Mouse (Mus musculus) midbrain, embryonic 11.5 days (tissue): ENCODE data around the gene Celf2. TPM values are rescaled to one million over a fixed set of nuclear protein-coding genes. Genes with fewer than 3 reads are reported as not detected.

Source experiments
- ATAC-seq: fragments of 200-750 bp; cut with Nextera tagmentation; 2 replicates; pipeline ENCODE4 v1.8.0; 2017; ENCODE audit warnings: moderate TSS enrichment, moderate library complexity; ENCODE audit not compliant: low FRiP score
- DNase-seq: peaks from one replicate; pipeline ENCODE4 v3.0.0; 2015; ENCODE audit warnings: low spot score; ENCODE audit errors: missing footprints
- H3K27ac ChIP-seq: fragments of 300-500 bp; sonication (generic); 2 replicates; pipeline ENCODE4 v1.5.1; 2014; ENCODE audit warnings: low read depth, low read length
- H3K27me3 ChIP-seq: fragments of 300-500 bp; sonication (generic); 2 replicates; pipeline ENCODE4 v1.6.1; 2014; ENCODE audit warnings: mild to moderate bottlenecking, low read length, moderate library complexity, mixed read lengths; ENCODE audit not compliant: control insufficient read depth, insufficient read depth
- H3K36me3 ChIP-seq: fragments of 300-500 bp; sonication (generic); 2 replicates; pipeline ENCODE4 v1.6.1; 2014; ENCODE audit warnings: mild to moderate bottlenecking, low read length, moderate library complexity, mixed read lengths; ENCODE audit not compliant: control insufficient read depth, insufficient read depth
- H3K4me1 ChIP-seq: fragments of 300-500 bp; sonication (generic); 2 replicates; pipeline ENCODE4 v1.6.1; 2014; ENCODE audit warnings: low read length; ENCODE audit not compliant: control insufficient read depth, insufficient read depth
- H3K4me2 ChIP-seq: fragments of 300-500 bp; sonication (generic); 2 replicates; pipeline ENCODE4 v1.6.1; 2014; ENCODE audit warnings: mild to moderate bottlenecking, moderate library complexity
- H3K4me3 ChIP-seq: fragments of 300-500 bp; sonication (generic); 2 replicates; pipeline ENCODE4 v1.5.1; 2014; ENCODE audit warnings: low read depth, low read length
- H3K9ac ChIP-seq: fragments of 300-500 bp; sonication (generic); 2 replicates; pipeline ENCODE4 v1.6.1; 2014; ENCODE audit warnings: low read length
- H3K9me3 ChIP-seq: fragments of 300-500 bp; sonication (generic); 2 replicates; pipeline ENCODE4 v1.6.1; 2016; ENCODE audit warnings: low read length; ENCODE audit not compliant: control insufficient read depth
- WGBS: fragments of 180-500 bp; shearing (Covaris S2); extraction: QIAGEN DNeasy Blood & Tissue Kit; methylation state at CpG from one replicate; pipeline ENCODE4 v1.1.7; 2014; 5-methylcytosine and 5-hydroxymethylcytosine counted together
- polyA plus RNA-seq: library from polyadenylated mRNA; unstranded; fragments of >200 nt; fragmentation: Nextera tagmentation; extraction: Ambion mirVana; gene quantifications from 2 replicates; pipeline ENCODE4 v1.2.1, GENCODE M21; 2014

Gene Celf2
- polyA plus RNA-seq, 1 experiment from 2014 or later = 92.7 TPM

- no peak overlapping the region for H3K4me3 ChIP-seq
- peak; percentile 76 for DNase-seq
- 41% methylated on average over 4 of the region's 4 CpGs for WGBS
- H3K4me1 ChIP-seq = no peaks in the 10 kb centered on the region
- H3K27me3 ChIP-seq = no peaks in the 10 kb centered on the region
- H3K27ac ChIP-seq = no peak overlapping the region
- H3K9ac ChIP-seq = no peak overlapping the region
- no peaks in the 10 kb centered on the region for H3K36me3 ChIP-seq
- no peak for ATAC-seq
- H3K9me3 ChIP-seq = no peaks in the 10 kb centered on the region
- H3K4me2 ChIP-seq = no peak overlapping the region
These were observed 523.7 kb downstream of the Celf2 start for GRCm38 (mm10) chr2:6985706-6986105.

- WGBS = 75% methylated on average over 6 of the region's 6 CpGs
- no peak for ATAC-seq
These were observed 525.5 kb downstream of the Celf2 start for GRCm38 (mm10) chr2:6983902-6984301.

GRCm38 (mm10) chr2:6976300-6976699, 533.1 kb downstream of the Celf2 start:
- Histone ChIP-seq H3K9me3 (no peaks in the 10 kb centered on the region), H3K9ac (no peak overlapping the region), H3K4me3 (no peak overlapping the region), H3K4me1 (no peaks in the 10 kb centered on the region), H3K27me3 (no peaks in the 10 kb centered on the region), H3K36me3 (no peaks in the 10 kb centered on the region), H3K4me2 (no peak overlapping the region), H3K27ac (no peak overlapping the region)
- DNase-seq (no peak), ATAC-seq (no peak)
- WGBS = 96% methylated on average over 2 of the region's 2 CpGs

More at GRCm38 (mm10) chr2:6983902-6984301, 525.5 kb downstream of the Celf2 start:
- Histone ChIP-seq H3K36me3 (no peaks in the 10 kb centered on the region), H3K27ac (no peak overlapping the region), H3K9ac (no peak overlapping the region), H3K4me1 (no peaks in the 10 kb centered on the region), H3K9me3 (no peaks in the 10 kb centered on the region), H3K27me3 (no peaks in the 10 kb centered on the region), H3K4me2 (no peak overlapping the region), H3K4me3 (no peak overlapping the region)
- no peak for DNase-seq

GRCm38 (mm10) chr2:6969228-6969627, 540.1 kb downstream of the Celf2 start:
- DNase-seq = no peak
- WGBS = 84% methylated on average over 6 of the region's 6 CpGs
- no peak overlapping the region for H3K27ac ChIP-seq

GRCm38 (mm10) chr2:6965243-6965642, 544.1 kb downstream of the Celf2 start:
- Histone ChIP-seq H3K27me3 (no peaks in the 10 kb centered on the region), H3K36me3 (no peaks in the 10 kb centered on the region), H3K4me3 (no peak overlapping the region), H3K9me3 (no peaks in the 10 kb centered on the region), H3K27ac (no peak overlapping the region), H3K4me2 (no peak overlapping the region), H3K9ac (no peak overlapping the region), H3K4me1 (no peaks in the 10 kb centered on the region)
- ATAC-seq = no peak
- no peak for DNase-seq

More at GRCm38 (mm10) chr2:6969228-6969627, 540.1 kb downstream of the Celf2 start:
- Histone ChIP-seq H3K27me3 (no peaks in the 10 kb centered on the region), H3K4me1 (no peaks in the 10 kb centered on the region), H3K36me3 (no peaks in the 10 kb centered on the region), H3K4me3 (no peak overlapping the region), H3K4me2 (no peak overlapping the region), H3K9me3 (no peaks in the 10 kb centered on the region), H3K9ac (no peak overlapping the region)
- no peak for ATAC-seq

- 95% methylated on average over 4 of the region's 4 CpGs for WGBS
- Histone ChIP-seq H3K36me3 (no peaks in the 10 kb centered on the region), H3K4me3 (no peak overlapping the region), H3K27ac (no peak overlapping the region), H3K9me3 (no peaks in the 10 kb centered on the region), H3K27me3 (no peaks in the 10 kb centered on the region), H3K4me2 (no peak overlapping the region), H3K4me1 (no peaks in the 10 kb centered on the region), H3K9ac (no peak overlapping the region)
- DNase-seq (no peak), ATAC-seq (no peak)
These were observed 558.7 kb downstream of the Celf2 start for GRCm38 (mm10) chr2:6950702-6951101.

GRCm38 (mm10) chr2:6945638-6946415, 563.5 kb downstream of the Celf2 start:
- H3K9me3 ChIP-seq = no peaks in the 10 kb centered on the region
- no peak overlapping the region for H3K9ac ChIP-seq
- no peak overlapping the region for H3K27ac ChIP-seq
- 90% methylated on average over 9 of the region's 9 CpGs for WGBS
- ATAC-seq (no peak), DNase-seq (no peak)
- no peak overlapping the region for H3K4me3 ChIP-seq
- no peaks in the 10 kb centered on the region for H3K27me3 ChIP-seq
- H3K36me3 ChIP-seq = no peaks in the 10 kb centered on the region
- H3K4me2 ChIP-seq = no peak overlapping the region
- H3K4me1 ChIP-seq = peaks cover 4% of the 10 kb centered on the region; the same call in 1 of the 2 replicates

GRCm38 (mm10) chr2:6943651-6944050, 565.7 kb downstream of the Celf2 start:
- no peak for DNase-seq
- Histone ChIP-seq H3K4me2 (no peak overlapping the region), H3K4me3 (no peak overlapping the region), H3K27me3 (no peaks in the 10 kb centered on the region), H3K9ac (no peak overlapping the region), H3K9me3 (no peaks in the 10 kb centered on the region), H3K36me3 (no peaks in the 10 kb centered on the region), H3K27ac (no peak overlapping the region), H3K4me1 (peaks cover 4% of the 10 kb centered on the region; the same call in 1 of the 2 replicates)
- 82% methylated on average over 8 of the region's 8 CpGs for WGBS
- ATAC-seq = no peak

GRCm38 (mm10) chr2:6942635-6943390, 566.5 kb downstream of the Celf2 start:
- Histone ChIP-seq H3K9ac (no peak overlapping the region), H3K4me3 (no peak overlapping the region), H3K36me3 (no peaks in the 10 kb centered on the region), H3K9me3 (no peaks in the 10 kb centered on the region), H3K4me1 (peaks cover 4% of the 10 kb centered on the region; the same call in 1 of the 2 replicates), H3K27ac (no peak overlapping the region), H3K27me3 (no peaks in the 10 kb centered on the region), H3K4me2 (no peak overlapping the region)
- no peak for DNase-seq
- peak; percentile 84 for ATAC-seq
- 65% methylated on average over 2 of the region's 2 CpGs for WGBS
